Mouse (Mus musculus) kidney, postnatal 0 days (tissue): ENCODE measurements around the gene Pim2. TPM values are rescaled to one million over a fixed set of nuclear protein-coding genes. Genes with fewer than 3 reads are reported as not detected.

Experiments
- ATAC-seq: fragments of 200-750 bp; cut with Nextera tagmentation; replicated peaks from 2 replicates; pipeline ENCODE4 v1.8.0; 2017; ENCODE audit warnings: low read depth, moderate number of reproducible peaks, moderate TSS enrichment, moderate library complexity; ENCODE audit not compliant: low FRiP score
- DNase-seq: peaks from one replicate; pipeline ENCODE4 v3.0.0-alpha.2; 2016; ENCODE audit warnings: low spot score
- H3K27ac ChIP-seq: fragments of 300-500 bp; sonication (generic); 2 replicates; pipeline ENCODE4 v1.5.1; 2014; ENCODE audit warnings: mild to moderate bottlenecking
- H3K27me3 ChIP-seq: fragments of 300-500 bp; sonication (generic); 2 replicates; pipeline ENCODE4 v1.6.1; 2014; ENCODE audit warnings: low read length, mixed read lengths; ENCODE audit not compliant: insufficient read depth
- H3K36me3 ChIP-seq: fragments of 300-500 bp; sonication (generic); 2 replicates; pipeline ENCODE4 v1.6.1; 2014; ENCODE audit warnings: low read length, mixed read lengths; ENCODE audit not compliant: insufficient read depth
- H3K4me1 ChIP-seq: fragments of 300-500 bp; sonication (generic); replicated peaks from 2 replicates; pipeline ENCODE4 v1.6.1; 2014; ENCODE audit warnings: antibody characterized with exemption, low read length, mixed read lengths; ENCODE audit not compliant: insufficient read depth
- H3K4me2 ChIP-seq: fragments of 300-500 bp; sonication (generic); 2 replicates; pipeline ENCODE4 v1.6.1; 2014; ENCODE audit warnings: mild to moderate bottlenecking, low read length, moderate library complexity, mixed read lengths
- H3K4me3 ChIP-seq: fragments of 300-500 bp; sonication (generic); replicated peaks from 2 replicates; pipeline ENCODE4 v1.5.1; 2014; ENCODE audit warnings: low read depth, low read length
- H3K9ac ChIP-seq: fragments of 300-500 bp; sonication (generic); 2 replicates; pipeline ENCODE4 v1.6.1; 2014; ENCODE audit warnings: low read depth, low read length
- H3K9me3 ChIP-seq: fragments of 300-500 bp; sonication (generic); replicated peaks from 2 replicates; pipeline ENCODE4 v1.6.1; 2016; ENCODE audit warnings: low read length, inconsistent platforms, mixed read lengths
- CTCF ChIP-seq: IDR thresholded peaks from 2 replicates; pipeline ENCODE4 v1.5.1; 2016; ENCODE audit warnings: antibody characterized with exemption, low read depth, mild to moderate bottlenecking, moderate library complexity
- WGBS: fragments of 180-500 bp; shearing (Covaris S2); extraction: QIAGEN DNeasy Blood & Tissue Kit; methylation state at CpG from one replicate; pipeline ENCODE4 v1.1.7; 2014; 5-methylcytosine and 5-hydroxymethylcytosine counted together
- polyA plus RNA-seq: library from polyadenylated mRNA; unstranded; fragments of >200 nt; fragmentation: Nextera tagmentation; extraction: Ambion mirVana; gene quantifications from 2 replicates; pipeline ENCODE4 v1.2.1, GENCODE M21; 2015

Gene Pim2
- 6.2 and 7.8 TPM in 2 replicates for polyA plus RNA-seq

GRCm38 (mm10) chrX:7878007-7878419 lies at the start of gene Pim2:
TSS of gene Pim2 (plus strand) at chrX:7878262.
- ATAC-seq (peak; percentile 92), DNase-seq (peak; percentile 80)
- H3K9me3 ChIP-seq, result no peaks in the 10 kb centered on the region
- H3K4me3 ChIP-seq, result peak within 1 kb of the TSS; percentile 45
- WGBS, result 32% methylated on average over 27 of the region's 38 CpGs
- H3K4me1 ChIP-seq, result no peaks in the 10 kb centered on the region
- H3K36me3 ChIP-seq, result 0 out of 2 replicates have a peak, but pooled peaks cover 5% of the 10 kb centered on the region
- no peak for TF ChIP-seq CTCF
- H3K27ac ChIP-seq, result no peak within 1 kb of the TSS
- no peaks in the 10 kb centered on the region for H3K27me3 ChIP-seq
- peak within 1 kb of the TSS; percentile 84 for H3K4me2 ChIP-seq
- peak within 1 kb of the TSS; percentile 42; the same call in 1 of the 2 replicates for H3K9ac ChIP-seq

GRCm38 (mm10) chrX:7837146-7837545 lies 40.9 kb upstream of the Pim2 start:
- DNase-seq (no peak), ATAC-seq (no peak)
- Histone ChIP-seq H3K27me3 (no peaks in the 10 kb centered on the region), H3K4me3 (no peak overlapping the region), H3K4me2 (no peak overlapping the region), H3K36me3 (no peaks in the 10 kb centered on the region), H3K27ac (no peak overlapping the region), H3K9me3 (no peaks in the 10 kb centered on the region), H3K9ac (no peak overlapping the region), H3K4me1 (no peaks in the 10 kb centered on the region)
- no peak for TF ChIP-seq CTCF
- WGBS, result 89% methylated on average over 1 of the region's 1 CpGs

GRCm38 (mm10) chrX:7840842-7841162 lies 37.3 kb upstream of the Pim2 start:
- no peak overlapping the region for H3K9ac ChIP-seq
- no peak for DNase-seq
- no peaks in the 10 kb centered on the region for H3K9me3 ChIP-seq
- H3K4me2 ChIP-seq, result peak overlapping the region; percentile 46; the same call in 1 of the 2 replicates
- 23% methylated on average over 7 of the region's 7 CpGs for WGBS
- ATAC-seq, result no peak
- no peaks in the 10 kb centered on the region for H3K4me1 ChIP-seq
- TF ChIP-seq CTCF, result no peak
- no peaks in the 10 kb centered on the region for H3K36me3 ChIP-seq
- no peak overlapping the region for H3K4me3 ChIP-seq
- no peaks in the 10 kb centered on the region for H3K27me3 ChIP-seq
- H3K27ac ChIP-seq, result peak overlapping the region; percentile 10; the same call in 1 of the 2 replicates

GRCm38 (mm10) chrX:7841163-7842162 lies 36.6 kb upstream of the Pim2 start, which contains the start of gene Otud5:
TSS of gene Otud5 (plus strand) at chrX:7841364.
- H3K36me3 ChIP-seq, result no peaks in the 10 kb centered on the region
- ATAC-seq, result peak; percentile 98
- 24% methylated on average over 73 of the region's 74 CpGs for WGBS

GRCm38 (mm10) chrX:7842318-7842717 lies 35.7 kb upstream of the Pim2 start:
- Histone ChIP-seq H3K4me2 (peak overlapping the region; percentile 63), H3K4me3 (peak overlapping the region; percentile 67), H3K4me1 (no peaks in the 10 kb centered on the region), H3K27ac (peak overlapping the region; percentile 93), H3K9me3 (no peaks in the 10 kb centered on the region), H3K9ac (peak overlapping the region; percentile 87), H3K27me3 (no peaks in the 10 kb centered on the region), H3K36me3 (no peaks in the 10 kb centered on the region)
- WGBS, result 29% methylated on average over 42 of the region's 42 CpGs
- DNase-seq, result no peak
- ATAC-seq, result 0 out of 2 replicates have a peak, but pooled peaks have one; percentile 3
- TF ChIP-seq CTCF, result no peak

More at GRCm38 (mm10) chrX:7841163-7842162, 36.6 kb upstream of the Pim2 start, which contains the start of gene Otud5:
- Histone ChIP-seq H3K27me3 (no peaks in the 10 kb centered on the region), H3K9ac (peak within 1 kb of the TSS; percentile 87), H3K9me3 (no peaks in the 10 kb centered on the region), H3K4me2 (peak within 1 kb of the TSS; percentile 63), H3K4me3 (peak within 1 kb of the TSS; percentile 67), H3K27ac (peak within 1 kb of the TSS; percentile 93), H3K4me1 (no peaks in the 10 kb centered on the region)
- DNase-seq, result peak; percentile 97
- no peak for TF ChIP-seq CTCF

GRCm38 (mm10) chrX:7847845-7848244 lies 30.2 kb upstream of the Pim2 start:
- Histone ChIP-seq H3K9ac (no peak overlapping the region), H3K36me3 (no peaks in the 10 kb centered on the region), H3K4me1 (no peaks in the 10 kb centered on the region), H3K27me3 (no peaks in the 10 kb centered on the region), H3K9me3 (no peaks in the 10 kb centered on the region), H3K27ac (no peak overlapping the region), H3K4me3 (no peak overlapping the region), H3K4me2 (no peak overlapping the region)
- no peak for ATAC-seq
- no peak for DNase-seq
- 70% methylated on average over 2 of the region's 2 CpGs for WGBS
- no peak for TF ChIP-seq CTCF
